Mouse (Mus musculus) adrenal gland, postnatal 25 days (tissue): ENCODE measurements around the gene Irf2. TPM values are rescaled to one million over a fixed set of nuclear protein-coding genes. Genes with fewer than 3 reads are reported as not detected.
"Not testable (repeated sequence)": the region's sequence is repeated elsewhere in the genome, so short reads cannot be mapped to it uniquely, and the experiment has no call there.

Experiments used
- DNase-seq: peaks from one replicate; pipeline ENCODE4 v3.0.0; 2021; ENCODE audit warnings: mixed read lengths
- total RNA-seq: library from RNA; stranded (reverse); gene quantifications from 2 replicates; pipeline ENCODE4 v1.2.3, GENCODE M21; 2021

The Irf2 gene
- total RNA-seq, 1 experiment from 2014 or later: 72.7 TPM

GRCm38 (mm10) chr8:46729671-46730070, 9.9 kb upstream of the Irf2 start:
- DNase-seq: not testable (repeated sequence)

DNA sequence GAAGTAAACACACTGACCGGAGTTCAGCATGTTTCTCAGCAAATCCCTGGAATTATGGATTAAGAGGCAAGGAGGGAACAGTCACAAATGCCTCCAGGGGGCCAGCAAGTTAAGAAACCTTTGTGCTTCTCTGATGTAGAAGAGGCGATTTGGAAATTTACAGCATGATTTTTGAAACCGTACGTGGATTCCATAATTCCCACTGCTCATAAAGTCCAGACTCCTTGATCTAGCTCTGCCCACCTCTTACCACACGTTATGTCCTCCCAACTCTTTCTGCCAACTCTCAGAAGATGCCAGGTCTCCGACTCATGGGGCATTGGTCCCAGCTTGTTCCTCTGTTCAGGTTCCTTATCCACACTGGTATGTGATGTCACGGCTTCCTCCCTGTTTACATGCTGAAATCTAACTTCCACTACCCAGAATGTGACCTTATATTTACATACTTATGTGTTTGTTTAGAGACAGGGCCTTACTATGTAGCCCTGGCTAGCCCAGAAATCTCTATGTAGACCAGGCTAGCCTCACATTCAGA, 7.1 kb upstream of the Irf2 start:
- no peak for DNase-seq

GRCm38 (mm10) chr8:46733603-46734002, 5.9 kb upstream of the Irf2 start:
- DNase-seq: no peak

- no peak for DNase-seq
These were observed 4.0 kb upstream of the Irf2 start for GRCm38 (mm10) chr8:46735505-46735904.

GRCm38 (mm10) chr8:46736260-46736659, 3.3 kb upstream of the Irf2 start:
- no peak for DNase-seq

DNA sequence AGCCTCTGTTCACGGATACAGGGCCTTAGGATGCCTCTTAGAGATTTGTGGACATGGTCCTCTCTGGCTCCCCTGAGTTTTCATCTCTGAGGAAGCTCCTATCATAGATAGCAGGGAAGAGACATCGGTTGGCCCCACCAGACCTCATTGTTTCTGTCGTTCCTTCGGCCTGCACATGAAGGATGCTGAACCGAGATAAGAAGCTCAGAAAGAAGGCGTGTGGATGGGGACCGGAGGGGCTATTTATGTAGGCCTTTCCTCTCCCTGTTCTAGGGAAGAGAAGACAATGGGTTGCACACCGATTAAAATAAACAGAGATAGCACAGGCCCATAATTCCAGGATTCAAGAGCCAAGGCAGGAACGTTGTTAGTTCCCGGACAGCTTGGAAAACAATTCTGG, 2.1 kb upstream of the Irf2 start:
- no peak for DNase-seq

GRCm38 (mm10) chr8:46737907-46738306, 1.6 kb upstream of the Irf2 start:
- peak; percentile 54 for DNase-seq

GRCm38 (mm10) chr8:46738601-46739000, 931 bp upstream of the Irf2 start:
- no peak for DNase-seq

DNA sequence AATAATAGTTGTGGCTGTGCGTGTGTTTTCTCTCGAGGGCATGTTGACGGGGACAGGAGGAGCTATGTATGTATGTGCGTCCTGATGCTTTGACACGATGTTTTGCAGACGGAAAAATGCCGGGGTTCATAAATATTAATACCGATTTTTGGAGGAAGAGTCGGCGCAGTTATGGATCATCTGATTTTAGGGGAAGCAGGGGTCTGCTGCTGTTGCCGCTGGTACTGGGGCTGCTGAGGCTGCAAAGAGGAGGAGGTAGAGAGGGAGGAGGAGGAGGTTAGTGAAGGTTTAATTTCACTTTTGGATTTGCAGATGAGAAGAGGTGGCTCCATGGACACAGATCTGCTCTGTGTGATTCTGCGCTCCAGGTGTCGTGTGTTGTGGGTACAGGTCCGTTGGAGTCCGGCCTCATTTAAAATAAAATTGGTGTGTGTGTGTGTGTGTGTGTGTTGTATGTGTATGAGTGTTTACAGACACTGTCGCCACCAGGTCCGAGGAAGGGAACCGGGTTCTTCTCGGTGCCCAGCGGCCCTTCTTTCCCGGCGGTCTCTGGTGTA, 502 bp downstream of the Irf2 start:
- no peak for DNase-seq

DNA sequence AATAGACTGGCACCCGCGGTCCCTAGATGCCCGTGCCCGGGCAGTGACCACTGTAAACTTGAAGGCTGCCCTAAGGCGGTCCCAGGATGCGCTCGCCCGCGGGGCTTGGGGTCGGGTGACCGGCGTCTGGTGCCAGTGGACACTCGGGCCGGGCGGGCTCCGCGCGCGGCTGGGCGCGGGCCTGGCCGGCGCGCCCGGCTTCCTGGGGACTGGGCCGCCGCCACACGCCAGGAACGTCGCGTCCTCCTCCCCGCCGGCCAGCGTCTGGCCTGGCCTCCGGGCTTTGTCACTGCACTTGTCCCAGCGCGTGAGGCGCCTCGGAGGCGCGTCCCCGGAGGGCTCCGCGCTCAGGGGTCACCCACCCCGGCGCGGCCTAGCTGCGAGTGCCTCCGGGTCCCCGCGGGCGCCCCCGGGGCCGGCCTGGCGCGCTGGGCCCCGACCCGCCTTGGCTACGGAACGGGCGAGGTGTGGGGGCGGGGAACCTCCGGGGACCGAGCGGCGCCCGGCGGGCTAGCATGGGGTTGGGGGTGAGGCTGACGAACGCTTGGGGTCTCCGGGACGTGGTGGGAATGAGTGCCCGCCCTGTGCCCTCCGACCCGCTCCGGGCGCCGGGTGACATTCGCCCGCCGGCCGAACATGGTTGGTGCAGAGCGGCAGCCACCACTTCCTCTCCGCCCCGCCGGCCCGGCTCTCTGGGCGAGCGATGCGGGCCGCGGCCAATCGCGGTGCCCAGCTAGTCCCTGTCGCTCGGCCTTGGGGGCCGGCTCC, 1.2 kb downstream of the Irf2 start:
- peak; percentile 76 for DNase-seq

GRCm38 (mm10) chr8:46741281-46741791, 1.8 kb downstream of the Irf2 start:
- peak; percentile 51 for DNase-seq

GRCm38 (mm10) chr8:46741991-46742690, 2.6 kb downstream of the Irf2 start:
- DNase-seq: no peak

DNA sequence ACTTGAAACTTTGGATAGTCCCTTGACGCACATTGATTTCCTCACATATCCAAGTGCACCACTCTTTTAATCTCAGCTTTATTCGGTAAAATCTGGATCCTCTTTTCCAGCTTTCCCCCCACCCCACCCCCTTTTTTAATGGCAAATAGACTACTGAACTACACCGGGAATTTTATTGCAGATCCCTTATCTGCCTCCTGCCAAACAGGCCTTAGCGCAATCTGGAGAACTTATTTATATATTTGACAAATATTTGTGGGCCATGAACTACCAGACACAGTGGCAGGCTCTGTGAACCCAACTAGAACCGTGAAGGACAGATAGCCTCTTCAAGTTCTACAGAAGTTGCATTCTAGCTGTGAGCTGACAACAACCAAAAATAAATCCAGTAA, 3.2 kb downstream of the Irf2 start:
- DNase-seq: no peak

GRCm38 (mm10) chr8:46745464-46745863, 5.9 kb downstream of the Irf2 start:
- DNase-seq: no peak

DNA sequence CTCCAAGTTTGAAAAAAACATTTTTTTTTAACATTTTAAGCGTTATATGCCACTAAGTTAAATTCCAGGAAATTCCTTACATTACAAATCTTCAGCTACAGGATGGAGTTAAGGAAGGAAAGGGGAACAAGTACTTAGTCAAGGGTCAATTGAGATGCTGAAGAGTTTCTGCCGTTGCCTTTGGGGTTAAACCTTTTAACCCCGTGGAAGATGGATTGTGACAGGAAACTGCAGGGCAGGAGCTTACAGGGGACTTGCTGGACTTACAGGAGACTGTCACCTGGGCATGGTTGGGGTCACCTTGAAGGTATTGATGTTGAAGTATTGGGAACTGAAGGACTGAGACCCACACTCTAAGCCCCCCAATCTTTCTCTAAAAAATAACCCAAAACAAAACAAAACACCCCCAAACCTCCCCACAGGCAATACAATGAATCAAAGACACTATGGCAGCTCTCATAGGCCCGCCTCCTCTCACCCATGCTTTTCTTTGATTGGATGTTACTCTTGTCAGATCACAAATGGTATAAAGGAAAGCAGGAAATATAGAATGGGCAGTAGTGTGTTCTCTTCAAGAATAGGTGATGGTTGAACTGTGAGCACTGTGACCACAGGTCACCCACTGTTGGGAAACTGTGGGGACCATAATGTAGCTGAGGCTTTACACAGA, 7.9 kb downstream of the Irf2 start:
- no peak for DNase-seq

DNA sequence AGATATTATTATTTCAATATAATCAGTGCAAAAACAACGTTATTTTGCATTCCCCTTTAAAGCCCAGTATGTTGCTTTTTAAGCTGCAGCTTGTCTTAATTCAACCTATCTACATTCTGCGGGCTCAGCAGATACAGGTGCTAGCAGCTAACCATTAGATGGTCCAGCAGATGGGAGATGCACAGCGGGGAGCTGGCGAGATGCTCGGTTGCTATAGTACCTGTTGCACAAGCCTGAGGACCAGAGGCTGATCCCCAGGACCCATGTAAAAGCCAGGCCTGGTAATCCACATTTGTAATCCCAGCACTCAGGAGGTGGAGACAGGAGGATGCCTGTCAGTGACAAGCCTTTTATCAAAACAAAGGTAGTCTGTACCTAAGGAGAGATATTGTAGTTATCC, 10.5 kb downstream of the Irf2 start:
- no peak for DNase-seq

DNA sequence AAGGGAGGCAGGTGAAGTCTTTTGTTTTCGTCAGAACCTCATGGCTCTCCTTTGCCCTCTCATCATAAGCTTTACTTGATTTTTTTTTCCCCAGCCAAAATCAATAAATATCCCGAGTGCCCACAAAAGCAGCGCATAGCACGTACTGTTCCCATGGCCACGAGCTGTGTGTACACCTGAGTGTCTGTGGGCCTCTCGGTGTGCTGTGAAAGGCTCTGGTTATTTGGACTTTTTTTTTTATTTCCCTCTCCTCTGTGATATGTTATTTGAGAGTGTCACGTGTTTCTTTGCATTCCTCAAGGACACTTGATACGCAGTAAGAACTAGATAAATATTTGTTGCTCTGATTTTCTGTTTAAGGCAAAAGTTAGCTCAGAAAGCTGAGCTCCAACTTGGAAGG, 11.0 kb downstream of the Irf2 start:
- DNase-seq: no peak

DNA sequence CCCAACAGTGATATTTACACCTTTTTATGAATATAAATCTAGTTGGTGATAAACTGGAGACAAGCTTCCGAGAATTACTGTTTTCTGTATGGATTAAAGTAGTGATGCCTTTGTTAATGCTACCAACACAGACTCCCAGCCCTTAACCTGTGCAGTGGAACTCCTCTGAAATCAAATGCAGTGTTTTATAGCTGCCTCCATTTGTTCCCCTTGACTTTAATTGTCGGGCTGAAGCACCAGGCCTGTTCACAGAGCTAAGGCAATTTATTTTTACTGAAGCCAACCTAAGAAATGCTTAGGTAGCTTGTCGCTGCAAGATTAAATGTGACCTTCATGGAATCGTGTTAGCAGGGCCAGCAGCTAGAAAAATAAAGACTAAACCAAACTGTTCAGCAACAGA, 11.6 kb downstream of the Irf2 start:
- DNase-seq: no peak

DNA sequence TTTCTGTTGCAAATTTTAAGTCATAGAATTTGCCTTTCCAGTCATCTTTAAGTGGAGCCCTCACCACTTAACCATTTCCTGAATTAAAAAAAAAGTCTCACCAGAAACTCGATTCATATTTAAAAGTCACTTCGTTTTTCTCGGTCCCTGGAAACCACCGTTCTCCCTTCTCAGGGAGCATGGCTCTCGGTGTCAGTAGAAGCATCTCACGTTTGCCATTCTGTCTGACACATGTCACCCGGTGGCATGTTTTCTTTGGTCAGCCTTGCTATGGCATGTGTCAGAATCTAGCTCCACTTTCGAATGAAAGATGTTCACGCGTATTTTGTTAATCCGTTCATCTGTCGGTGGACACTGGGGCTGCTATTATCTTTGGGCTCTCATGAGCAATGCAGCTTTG, 13.5 kb downstream of the Irf2 start:
- DNase-seq: no peak

DNA sequence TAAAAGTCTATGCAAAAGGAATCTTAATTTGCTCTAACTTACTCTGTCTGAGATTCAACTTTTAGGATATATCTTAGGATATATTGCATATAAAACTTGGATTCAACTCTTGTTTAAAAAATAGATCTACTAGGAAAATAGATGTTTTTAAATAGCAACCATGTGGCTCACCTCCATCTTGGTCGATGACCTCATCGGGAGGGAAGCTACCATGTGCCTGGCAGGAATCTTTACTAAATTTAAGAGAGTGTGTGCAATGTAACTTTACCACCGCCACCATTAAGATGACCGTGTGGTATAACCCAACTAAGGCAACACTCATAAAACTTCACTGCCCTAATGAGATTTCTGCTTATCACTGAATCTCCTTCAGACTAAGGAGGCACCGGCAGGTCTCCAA, 14.8 kb downstream of the Irf2 start:
- DNase-seq: no peak

- no peak for DNase-seq
These were observed 16.3 kb downstream of the Irf2 start for GRCm38 (mm10) chr8:46755731-46756333.

DNA sequence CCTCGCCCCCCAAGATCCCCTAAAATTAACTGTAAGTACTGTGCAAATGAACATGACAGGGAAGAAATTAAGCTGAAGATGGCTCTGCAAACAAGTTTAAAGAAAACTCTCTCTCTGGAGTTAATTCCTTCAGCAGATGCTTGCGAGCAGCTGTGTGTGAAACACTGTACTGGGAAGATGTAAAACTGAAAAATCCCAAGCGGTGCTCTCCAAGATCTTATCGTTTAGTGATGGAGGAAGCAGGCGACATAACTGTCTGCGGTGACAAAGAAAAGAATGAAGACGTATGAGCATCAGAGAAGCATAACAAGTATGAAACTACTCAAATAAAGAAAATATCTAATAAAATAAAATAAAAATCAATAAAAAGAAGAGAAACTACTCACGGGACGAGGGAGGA, 18.1 kb downstream of the Irf2 start:
- DNase-seq: no peak
